Mouse (Mus musculus): Measurements from ENCODE around the gene Gm7173. TPM values are rescaled to one million over a fixed set of nuclear protein-coding genes. Genes with fewer than 3 reads are reported as not detected.

Gene Gm7173
- polyA plus RNA-seq (2016; fragmentation: Nextera tagmentation; extraction: Ambion mirVana) = 1.3 and 1.6 TPM in 2 replicates

GRCm38 (mm10) chrX:79516977-79517645 lies at the start of gene Gm7173:
Gene Gm7173 (minus strand): TSS chrX:79517285.
- 25% methylated on average over 23 of the region's 23 CpGs for WGBS
- H3K4me1 ChIP-seq = no peaks in the 10 kb centered on the region

GRCm38 (mm10) chrX:79517646-79518016 lies 546 bp upstream of the Gm7173 start:
- H3K9ac ChIP-seq = no peak overlapping the region
- peak overlapping the region; percentile 34 for H3K4me3 ChIP-seq
- peak overlapping the region; percentile 49 for H3K4me2 ChIP-seq (replicated peaks)
- WGBS = 69% methylated on average over 1 of the region's 1 CpGs
- H3K27me3 ChIP-seq = no peaks in the 10 kb centered on the region
- no peaks in the 10 kb centered on the region for H3K4me1 ChIP-seq
- no peak overlapping the region for H3K27ac ChIP-seq
- H3K9me3 ChIP-seq (replicated peaks) = no peaks in the 10 kb centered on the region
- H3K36me3 ChIP-seq = no peaks in the 10 kb centered on the region
- ATAC-seq (ENCODE audit: low FRiP score) = no peak

More at GRCm38 (mm10) chrX:79516977-79517645, at the start of gene Gm7173:
- H3K27me3 ChIP-seq = no peaks in the 10 kb centered on the region
- no peak within 1 kb of the TSS for H3K9ac ChIP-seq
- peak within 1 kb of the TSS; percentile 49 for H3K4me2 ChIP-seq (replicated peaks)
- ATAC-seq (ENCODE audit: low FRiP score) = peak; percentile 81
- H3K4me3 ChIP-seq = peak within 1 kb of the TSS; percentile 34
- no peaks in the 10 kb centered on the region for H3K36me3 ChIP-seq
- H3K27ac ChIP-seq = no peak within 1 kb of the TSS
- H3K9me3 ChIP-seq (replicated peaks) = no peaks in the 10 kb centered on the region

GRCm38 (mm10) chrX:79316790-79317189 lies 200.3 kb downstream of the Gm7173 start:
- Histone ChIP-seq H3K4me3 (no peak overlapping the region), H3K36me3 (no peaks in the 10 kb centered on the region), H3K9ac (no peak overlapping the region), H3K27ac (no peak overlapping the region), H3K27me3 (no peaks in the 10 kb centered on the region), H3K9me3 (replicated peaks) (no peaks in the 10 kb centered on the region), H3K4me2 (replicated peaks) (no peak overlapping the region), H3K4me1 (no peaks in the 10 kb centered on the region)
- ATAC-seq (ENCODE audit: low FRiP score) = no peak

Other genes starting within 250 kb of the Gm7173 start
- gene Mageb16, start 154.2 kb upstream of the Gm7173 start, polyA plus RNA-seq (2016; fragmentation: Nextera tagmentation; extraction: Ambion mirVana) = 0.26 TPM in 1 of 2 replicates, not detected in the other